Mouse (Mus musculus) stomach, embryonic 14.5 days (tissue): ENCODE measurements around the gene Gm9918. TPM values are rescaled to one million over a fixed set of nuclear protein-coding genes. Genes with fewer than 3 reads are reported as not detected.

Experiments
- ATAC-seq: fragments of 200-750 bp; cut with Nextera tagmentation; 2 replicates; pipeline ENCODE4 v1.8.0; 2017; ENCODE audit warnings: low read depth, moderate TSS enrichment; ENCODE audit not compliant: insufficient number of reproducible peaks, insufficient read depth, low FRiP score
- H3K27ac ChIP-seq: fragments of 300-500 bp; sonication (generic); 2 replicates; pipeline ENCODE4 v1.5.1; 2014; ENCODE audit warnings: mild to moderate bottlenecking, low read length, moderate library complexity, mixed read lengths
- H3K27me3 ChIP-seq: fragments of 300-500 bp; sonication (generic); 2 replicates; pipeline ENCODE4 v1.6.1; 2014; ENCODE audit warnings: low read length, control low read depth, mixed read lengths; ENCODE audit not compliant: control insufficient read depth, insufficient read depth
- H3K36me3 ChIP-seq: fragments of 300-500 bp; sonication (generic); 2 replicates; pipeline ENCODE4 v1.6.1; 2014; ENCODE audit warnings: mild to moderate bottlenecking, control low read depth, low read length, moderate library complexity, mixed read lengths; ENCODE audit not compliant: control insufficient read depth, insufficient read depth
- H3K4me1 ChIP-seq: fragments of 300-500 bp; sonication (generic); 2 replicates; pipeline ENCODE4 v1.6.1; 2014; ENCODE audit warnings: low read length, control low read depth, mixed read lengths; ENCODE audit not compliant: control insufficient read depth, insufficient read depth
- H3K4me2 ChIP-seq: fragments of 300-500 bp; sonication (generic); replicated peaks from 2 replicates; pipeline ENCODE4 v1.6.1; 2014; ENCODE audit warnings: low read depth, low read length, control low read depth
- H3K4me3 ChIP-seq: fragments of 300-500 bp; sonication (generic); 2 replicates; pipeline ENCODE4 v1.5.1; 2014; ENCODE audit warnings: low read depth, low read length, control low read depth
- H3K9ac ChIP-seq: fragments of 300-500 bp; sonication (generic); replicated peaks from 2 replicates; pipeline ENCODE4 v1.6.1; 2014; ENCODE audit warnings: low read depth, mild to moderate bottlenecking, control low read depth, low read length, moderate library complexity, mixed read lengths
- H3K9me3 ChIP-seq: fragments of 300-500 bp; sonication (generic); 2 replicates; pipeline ENCODE4 v1.6.1; 2016; ENCODE audit warnings: low read depth, low read length, control low read depth; ENCODE audit not compliant: control insufficient read depth
- WGBS: fragments of 180-500 bp; shearing (Covaris S2); extraction: QIAGEN DNeasy Blood & Tissue Kit; methylation state at CpG from one replicate; pipeline ENCODE4 v1.1.7; 2014; 5-methylcytosine and 5-hydroxymethylcytosine counted together
- polyA plus RNA-seq: library from polyadenylated mRNA; unstranded; fragments of >200 nt; fragmentation: Nextera tagmentation; extraction: Ambion mirVana; gene quantifications from 2 replicates; pipeline ENCODE4 v1.2.1, GENCODE M21; 2014

The Gm9918 gene
- polyA plus RNA-seq, 1 experiment from 2014 or later, result 0.36 TPM

DNA sequence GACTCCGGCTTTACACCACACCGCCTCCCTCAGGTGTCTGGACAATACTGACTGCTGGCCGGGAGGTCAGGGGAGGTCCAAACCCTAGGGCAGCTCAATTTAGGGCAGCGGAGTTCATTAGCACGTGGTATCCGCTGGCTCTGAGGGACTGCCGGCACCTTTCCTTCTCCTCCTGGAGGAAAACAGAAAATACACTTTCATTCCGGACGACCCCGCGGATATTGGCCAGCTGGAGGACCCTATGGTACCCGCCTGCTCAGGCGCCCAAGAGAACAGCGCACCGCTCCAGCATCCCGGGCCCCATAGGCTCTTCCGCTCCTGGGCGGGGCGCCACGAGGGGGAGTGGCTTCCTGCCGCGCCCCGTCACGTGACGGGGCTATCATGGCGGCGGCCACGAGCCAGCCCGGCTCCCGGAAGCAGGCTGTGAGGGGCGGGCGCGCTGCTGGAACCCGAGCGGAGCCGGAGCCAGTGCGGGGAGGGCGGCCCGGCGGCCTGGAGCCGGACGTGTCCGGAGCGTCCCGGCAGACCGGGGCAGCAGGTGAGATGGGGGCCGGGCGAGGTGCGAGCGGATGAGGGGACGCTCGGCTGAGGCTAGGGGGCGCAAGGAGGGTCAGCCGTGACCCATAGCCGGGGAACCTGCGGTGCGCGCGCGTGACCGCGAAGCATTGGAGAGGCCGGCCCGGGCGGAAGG lies 8.9 kb downstream of the Gm9918 start, which contains the start of gene Mfsd5:
Gene Mfsd5 (plus strand): TSS at position 363 of the 691 bp plus-strand sequence.
- WGBS, result under 1% methylated on average over 65 of the region's 65 CpGs
- no peaks in the 10 kb centered on the region for H3K9me3 ChIP-seq
- peak within 1 kb of the TSS; percentile 80 for H3K9ac ChIP-seq
- H3K4me2 ChIP-seq, result peak within 1 kb of the TSS; percentile 89
- peak; percentile 95 for ATAC-seq
- H3K36me3 ChIP-seq, result peaks cover 10% of the 10 kb centered on the region
- H3K27ac ChIP-seq, result peak within 1 kb of the TSS; percentile 89; the same call in 1 of the 2 replicates
- peaks cover 11% of the 10 kb centered on the region; the same call in 1 of the 2 replicates for H3K4me1 ChIP-seq
- no peaks in the 10 kb centered on the region for H3K27me3 ChIP-seq
- peak within 1 kb of the TSS; percentile 81 for H3K4me3 ChIP-seq

DNA sequence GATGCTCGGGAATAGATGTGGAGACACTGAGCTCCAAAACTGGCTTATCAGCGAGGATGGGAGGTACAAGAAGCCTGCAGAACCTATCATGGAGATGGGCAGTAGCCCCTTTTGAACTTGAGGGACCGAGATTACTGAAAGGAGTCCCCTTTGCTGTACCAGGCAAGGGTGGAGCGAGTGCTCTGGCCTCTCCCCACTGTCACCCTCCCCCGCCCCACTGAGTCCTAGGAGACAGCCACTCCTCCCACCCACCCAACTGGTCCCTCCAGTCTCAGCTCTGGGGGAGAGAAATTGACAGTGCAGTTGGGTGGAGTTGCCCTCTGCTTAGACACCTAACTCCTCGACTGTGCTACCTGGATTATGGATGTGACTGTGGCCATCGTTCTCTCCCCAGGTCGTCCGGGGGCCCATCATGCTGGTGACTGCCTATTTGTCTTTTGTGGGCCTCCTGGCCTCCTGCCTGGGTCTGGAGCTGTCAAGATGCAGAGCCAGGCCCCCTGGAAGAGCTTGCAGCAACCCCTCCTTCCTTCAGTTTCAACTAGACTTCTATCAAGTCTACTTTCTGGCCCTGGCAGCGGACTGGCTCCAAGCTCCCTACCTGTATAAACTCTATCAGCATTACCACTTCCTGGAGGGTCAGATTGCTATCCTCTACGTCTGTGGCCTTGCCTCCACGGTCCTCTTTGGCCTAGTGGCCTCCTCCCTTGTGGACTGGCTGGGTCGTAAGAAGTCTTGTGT lies 9.6 kb downstream of the Gm9918 start:
- peak overlapping the region; percentile 81 for H3K4me3 ChIP-seq
- H3K27me3 ChIP-seq, result no peaks in the 10 kb centered on the region
- peak overlapping the region; percentile 89; the same call in 1 of the 2 replicates for H3K27ac ChIP-seq
- peaks cover 10% of the 10 kb centered on the region for H3K36me3 ChIP-seq
- H3K4me2 ChIP-seq, result peak overlapping the region; percentile 89
- H3K9me3 ChIP-seq, result no peaks in the 10 kb centered on the region
- ATAC-seq, result peak; percentile 20; the same call in 1 of the 2 replicates
- 22% methylated on average over 13 of the region's 13 CpGs for WGBS
- peak overlapping the region; percentile 80 for H3K9ac ChIP-seq
- H3K4me1 ChIP-seq, result peaks cover 11% of the 10 kb centered on the region; the same call in 1 of the 2 replicates

DNA sequence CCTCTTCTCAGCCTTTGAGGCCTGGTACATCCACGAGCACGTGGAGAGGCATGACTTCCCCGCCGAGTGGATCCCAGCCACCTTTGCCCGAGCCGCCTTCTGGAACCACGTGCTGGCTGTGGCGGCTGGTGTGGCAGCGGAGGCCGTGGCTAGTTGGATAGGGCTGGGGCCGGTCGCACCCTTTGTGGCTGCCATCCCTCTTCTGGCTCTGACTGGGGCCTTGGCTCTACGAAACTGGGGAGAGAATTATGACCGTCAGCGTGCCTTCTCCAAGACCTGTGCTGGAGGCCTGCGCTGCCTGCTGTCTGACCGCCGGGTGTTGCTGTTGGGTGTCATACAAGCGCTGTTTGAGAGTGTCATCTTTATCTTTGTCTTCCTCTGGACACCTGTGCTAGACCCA lies 10.3 kb downstream of the Gm9918 start:
- peak overlapping the region; percentile 81; the same call in 1 of the 2 replicates for H3K4me3 ChIP-seq
- no peaks in the 10 kb centered on the region for H3K9me3 ChIP-seq
- WGBS, result 95% methylated on average over 19 of the region's 19 CpGs
- H3K27ac ChIP-seq, result 0 out of 2 replicates have a peak overlapping the region, but pooled peaks have one; percentile 89
- no peak overlapping the region for H3K9ac ChIP-seq
- H3K27me3 ChIP-seq, result no peaks in the 10 kb centered on the region
- peaks cover 11% of the 10 kb centered on the region; the same call in 1 of the 2 replicates for H3K4me1 ChIP-seq
- H3K36me3 ChIP-seq, result peaks cover 10% of the 10 kb centered on the region
- H3K4me2 ChIP-seq, result peak overlapping the region; percentile 89; the same call in 1 of the 2 replicates
- no peak for ATAC-seq

DNA sequence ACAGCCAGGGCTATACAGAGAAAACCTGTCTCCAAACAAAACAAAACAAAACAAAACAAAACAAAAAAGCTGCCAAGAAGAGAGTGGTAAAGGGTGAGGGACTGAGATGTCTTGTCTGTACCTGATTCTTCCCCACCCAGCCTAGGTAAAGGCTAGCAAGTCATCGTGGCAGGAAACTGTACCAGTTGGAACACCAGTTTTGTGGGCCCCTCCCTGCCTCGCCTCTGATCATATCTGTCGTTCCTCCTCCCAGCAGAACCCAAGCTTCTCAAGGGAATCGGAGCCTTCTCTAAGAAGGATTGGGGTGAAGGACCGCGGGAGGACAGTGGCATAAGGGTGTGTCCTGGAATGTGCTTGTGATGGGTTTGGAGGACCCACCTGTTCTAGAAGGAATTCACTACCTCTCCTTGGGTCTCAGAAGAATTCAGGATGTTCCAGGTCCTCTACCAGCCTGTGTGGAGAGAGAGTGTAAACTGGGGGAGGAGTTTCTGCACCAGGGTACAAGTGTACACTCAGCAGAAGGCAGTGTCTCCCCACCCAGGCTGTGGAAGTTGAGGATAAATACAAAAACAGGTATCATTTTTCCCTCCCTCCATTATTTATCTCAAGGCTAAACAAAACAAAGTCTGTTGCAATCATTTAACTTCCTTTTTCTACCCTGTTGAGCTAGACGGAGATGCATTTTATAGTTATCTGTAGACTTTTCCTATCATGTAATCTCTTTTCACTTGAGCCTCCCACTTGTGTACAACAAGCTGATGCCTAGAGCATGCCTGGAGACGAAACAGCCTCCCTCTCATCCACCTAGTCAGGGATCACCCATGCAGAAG lies 12.3 kb downstream of the Gm9918 start:
- peaks cover 11% of the 10 kb centered on the region; the same call in 1 of the 2 replicates for H3K4me1 ChIP-seq
- H3K9me3 ChIP-seq, result no peaks in the 10 kb centered on the region
- 80% methylated on average over 8 of the region's 8 CpGs for WGBS
- H3K27me3 ChIP-seq, result no peaks in the 10 kb centered on the region
- no peak for ATAC-seq
- no peak overlapping the region for H3K9ac ChIP-seq
- no peak overlapping the region for H3K4me3 ChIP-seq
- no peak overlapping the region for H3K27ac ChIP-seq
- H3K4me2 ChIP-seq, result no peak overlapping the region
- peaks cover 10% of the 10 kb centered on the region for H3K36me3 ChIP-seq

DNA sequence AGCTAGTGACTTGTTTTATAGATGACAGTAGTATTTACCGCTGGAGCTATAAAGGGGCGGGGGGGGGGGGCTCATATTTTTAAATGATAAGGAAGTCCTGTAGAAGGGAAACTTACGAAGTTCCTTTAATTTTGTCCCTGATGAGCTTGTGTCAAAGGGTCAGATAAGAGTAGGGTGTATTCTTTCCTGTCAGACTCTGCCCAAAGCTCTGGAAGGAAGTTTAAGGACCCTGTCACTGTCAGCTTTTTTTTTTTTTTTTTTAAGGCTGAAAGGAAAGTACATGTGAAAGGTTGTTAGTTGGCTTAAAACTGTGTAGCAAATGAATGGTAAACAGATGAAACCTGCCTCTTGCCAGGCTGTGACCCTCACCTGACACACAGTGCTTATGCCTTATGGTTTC lies 13.3 kb downstream of the Gm9918 start:
- no peak overlapping the region for H3K27ac ChIP-seq
- no peak overlapping the region for H3K4me3 ChIP-seq
- H3K36me3 ChIP-seq, result peaks cover 10% of the 10 kb centered on the region
- 64% methylated on average over 3 of the region's 3 CpGs for WGBS
- H3K4me2 ChIP-seq, result no peak overlapping the region
- ATAC-seq, result no peak
- H3K27me3 ChIP-seq, result no peaks in the 10 kb centered on the region
- H3K9ac ChIP-seq, result no peak overlapping the region
- H3K4me1 ChIP-seq, result peaks cover 10% of the 10 kb centered on the region; the same call in 1 of the 2 replicates
- no peaks in the 10 kb centered on the region for H3K9me3 ChIP-seq

DNA sequence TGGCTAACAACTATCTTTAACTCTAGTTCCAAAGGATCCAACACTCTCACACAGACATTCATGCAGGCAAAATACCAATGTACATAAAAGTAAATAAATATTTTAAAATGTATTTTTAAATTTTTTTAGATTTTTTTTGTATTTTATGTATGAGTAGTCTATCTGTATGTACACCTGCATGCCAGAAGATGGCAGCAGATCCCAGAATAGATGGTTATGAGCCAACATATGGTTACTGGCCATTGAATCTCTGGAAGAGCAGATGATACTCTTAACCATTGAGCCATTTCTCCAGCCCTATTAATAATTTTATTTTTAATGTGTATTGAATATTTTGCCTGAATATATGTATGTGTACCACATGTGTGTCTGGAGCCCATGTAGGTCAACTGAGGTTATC lies 17.0 kb downstream of the Gm9918 start:
- Histone ChIP-seq H3K9ac (no peak overlapping the region), H3K36me3 (no peaks in the 10 kb centered on the region), H3K4me2 (no peak overlapping the region), H3K27ac (no peak overlapping the region; the same call in 1 of the 2 replicates), H3K9me3 (no peaks in the 10 kb centered on the region), H3K4me3 (no peak overlapping the region), H3K4me1 (no peaks in the 10 kb centered on the region), H3K27me3 (no peaks in the 10 kb centered on the region)
- 0 out of 2 replicates have a peak, but pooled peaks have one; percentile 16 for ATAC-seq

DNA sequence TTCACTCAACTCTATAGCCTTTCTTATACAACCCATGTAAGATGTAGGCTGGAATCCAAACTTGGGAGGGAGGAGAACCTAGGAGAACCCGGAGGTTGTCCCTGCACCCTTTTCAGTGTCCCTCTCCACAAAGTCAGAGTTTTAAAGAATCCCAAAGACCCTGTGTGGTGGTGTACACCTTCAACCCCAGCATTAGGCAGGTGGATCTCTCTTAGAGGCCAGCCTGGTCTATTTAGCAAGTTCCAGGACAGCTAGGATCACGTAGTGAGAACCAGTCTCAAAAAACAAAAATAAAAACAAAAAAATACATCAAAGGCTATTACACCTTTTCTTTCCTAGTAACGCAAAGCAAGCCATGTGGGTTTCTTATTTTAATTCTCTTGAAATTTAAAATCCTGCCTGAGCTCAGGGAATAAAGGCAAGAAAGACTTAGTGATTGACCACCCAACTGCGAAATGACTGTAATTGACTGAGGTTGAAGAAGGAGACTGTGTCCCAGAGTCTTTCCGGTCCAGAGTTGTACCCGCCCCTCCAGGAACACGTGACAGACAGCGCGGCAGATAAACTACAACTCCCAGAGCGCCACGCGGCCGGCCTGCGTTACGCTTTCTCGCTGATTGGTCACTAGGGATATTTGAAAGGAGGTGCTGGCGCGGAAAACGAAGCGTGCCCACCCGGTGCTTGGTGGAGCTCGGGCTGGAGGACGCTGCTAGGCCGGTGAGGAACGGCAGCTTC lies 25.4 kb downstream of the Gm9918 start, which contains the start of gene Espl1:
Gene Espl1 (plus strand): TSS at position 634 of the 735 bp plus-strand sequence.
- WGBS, result 7% methylated on average over 25 of the region's 25 CpGs
- H3K9me3 ChIP-seq, result no peaks in the 10 kb centered on the region
- H3K27me3 ChIP-seq, result no peaks in the 10 kb centered on the region
- no peak within 1 kb of the TSS for H3K27ac ChIP-seq
- peak within 1 kb of the TSS; percentile 69 for H3K4me2 ChIP-seq
- ATAC-seq, result peak; percentile 97
- H3K9ac ChIP-seq, result peak within 1 kb of the TSS; percentile 37
- 0 out of 2 replicates have a peak, but pooled peaks cover 3% of the 10 kb centered on the region for H3K4me1 ChIP-seq
- peaks cover 23% of the 10 kb centered on the region for H3K36me3 ChIP-seq
- peak within 1 kb of the TSS; percentile 69 for H3K4me3 ChIP-seq
